17 mouse cellular contexts compared by ENCODE assay signal in the genomic region with DNA sequence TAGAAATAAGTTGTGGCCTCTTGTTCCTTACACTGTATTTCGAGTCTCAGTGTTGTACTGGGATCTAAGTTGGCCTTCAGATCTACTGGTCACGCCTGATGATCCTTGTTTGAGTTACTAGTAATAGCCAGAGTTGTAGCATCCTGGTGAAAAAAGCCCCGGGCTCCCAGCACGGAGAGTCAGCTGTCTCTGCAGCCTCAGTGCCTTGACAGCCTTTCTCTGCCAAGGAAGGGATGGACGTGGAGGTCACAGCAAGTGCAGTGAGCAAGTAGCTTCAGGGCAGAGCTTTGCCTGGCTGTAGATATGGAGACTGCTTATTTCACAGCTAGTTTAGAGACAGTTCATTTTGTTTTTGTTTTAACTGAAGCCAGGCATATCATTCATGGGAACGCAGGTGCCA. TPM values are rescaled to one million over a fixed set of nuclear protein-coding genes. Genes with fewer than 3 reads are reported as not detected.
DNase-seq lines count a peak whose midpoint lies in the region; ATAC-seq and TF ChIP-seq lines count a peak whose summit lies in the region.
"Had no signal": no experiment of that assay in that cellular context is flagged by ENCODE, and none has a peak within 500 bp of the region (broad histone marks: within the 10 kb centered on the region; RNA-seq: fewer than 3 reads in every experiment).

No protein-coding gene starts in this region.

- H3K27me3 ChIP-seq in neural tube, embryonic 15.5 days (replicated peaks), result no peaks in the 10 kb centered on the region
- H3K27me3 ChIP-seq in kidney, adult 2 months (replicated peaks; ENCODE audit: control insufficient read depth, insufficient read depth, low read length), result no peaks in the 10 kb centered on the region
- H3K27me3 ChIP-seq: embryonic facial prominence, embryonic 13.5 days had no signal

- no peak overlapping the region for H3K4me2 ChIP-seq in neural tube, embryonic 15.5 days
- H3K4me2 ChIP-seq: embryonic facial prominence, embryonic 13.5 days had no signal

- H3K4me1 ChIP-seq in neural tube, embryonic 15.5 days, result peaks cover 13% of the 10 kb centered on the region
- H3K4me1 ChIP-seq in kidney, adult 2 months (ENCODE audit: control insufficient read depth, insufficient read depth, low read length), result peaks cover 27% of the 10 kb centered on the region

- no peak for TF ChIP-seq CTCF in kidney, adult 2 months (conservative IDR thresholded peaks at IDR 0.05; ENCODE audit: insufficient read depth, insufficient read length, low read depth, low read length)

- no peaks in the 10 kb centered on the region for H3K36me3 ChIP-seq in neural tube, embryonic 15.5 days
- H3K36me3 ChIP-seq in kidney, adult 2 months (ENCODE audit: control insufficient read depth, insufficient read depth, low read length), result no peaks in the 10 kb centered on the region
- H3K36me3 ChIP-seq: embryonic facial prominence, embryonic 13.5 days had no signal

- H3K27ac ChIP-seq in neural tube, embryonic 15.5 days (replicated peaks), result 0 out of 2 replicates have a peak overlapping the region, but pooled peaks have one; percentile 2
- H3K27ac ChIP-seq in kidney, adult 2 months (ENCODE audit: insufficient read depth, low read depth, low read length), result no peak overlapping the region
- H3K27ac ChIP-seq: embryonic facial prominence, embryonic 13.5 days; macrophage had no signal

- intact Hi-C loops in heart, postnatal 10 days (cut with DNase I), result no loop called here
- intact Hi-C loops in heart, postnatal 36 days (cut with DNase I), result no loop called here

- 75% methylated on average over 6 of the region's 6 CpGs for WGBS in neural tube, embryonic 15.5 days
- WGBS in kidney, adult 2 months, result 56% methylated on average over 6 of the region's 6 CpGs

- no peak overlapping the region for H3K9ac ChIP-seq in neural tube, embryonic 15.5 days (replicated peaks)
- H3K9ac ChIP-seq: embryonic facial prominence, embryonic 13.5 days had no signal

- no peak overlapping the region for H3K4me3 ChIP-seq in neural tube, embryonic 15.5 days (replicated peaks)
- H3K4me3 ChIP-seq in kidney, adult 2 months (ENCODE audit: insufficient read depth, low read depth, low read length), result no peak overlapping the region
- H3K4me3 ChIP-seq: embryonic facial prominence, embryonic 13.5 days had no signal

- H3K9me3 ChIP-seq in neural tube, embryonic 15.5 days (replicated peaks), result no peaks in the 10 kb centered on the region
- H3K9me3 ChIP-seq: embryonic facial prominence, embryonic 13.5 days had no signal

- DNase-seq in adrenal gland, postnatal 14 days, result peak; percentile 20
- DNase-seq in adrenal gland, postnatal 4 days (ENCODE audit: low spot score in 2 of 2), result no peak
- peak; percentile 23 to 50 for DNase-seq in heart, postnatal 10 days
- no peak for DNase-seq in heart, postnatal 36 days
- peak; percentile 36 for DNase-seq in retina, postnatal 1 day
- no peak for DNase-seq in retina, embryonic 14.5 days (ENCODE audit: low spot score)
- DNase-seq in kidney, adult 2 months, result no peak
- DNase-seq: adrenal gland, postnatal 10 days; cerebellum, postnatal 36 days; heart, postnatal 4 days; kidney, adult 8-10 months; liver; lung, adult 2 months; right cerebral cortex, postnatal 14 days had no signal

- no peak for TF ChIP-seq POLR2A in kidney, adult 2 months (IDR thresholded peaks at IDR 0.05; ENCODE audit: low read depth, low read length)

- ATAC-seq in neural tube, embryonic 15.5 days (ENCODE audit: low FRiP score), result no peak

RNA-seq across cellular contexts. Expression of a gene that starts 56.6 kb away (rescaled TPM):
- 46.3 and 50.9 TPM in 2 replicates for total RNA-seq in adrenal gland, postnatal 14 days (2021)
- 10 to 100 TPM; 61.6 to 74.2 TPM for total RNA-seq in adrenal gland, postnatal 4 days (2021)
- total RNA-seq in heart, postnatal 10 days (2021), result 100 to 1,000 TPM; 341 to 384 TPM
- 100 to 1,000 TPM; 268 to 335 TPM for total RNA-seq in heart, postnatal 36 days (2021)
- polyA plus RNA-seq in neural tube, embryonic 15.5 days (2015; fragmentation: Nextera tagmentation; extraction: Ambion mirVana), result 74.7 and 88.1 TPM in 2 replicates
- 11.5 and 12.8 TPM in 2 replicates for polyA plus RNA-seq in kidney, adult 2 months (2012; rRNA removed)

Comparison
In these comparisons a context has a peak if more than half of its experiments do, and no peak if none do; other contexts are left out.
1. DNase-seq: peak in adrenal gland, postnatal 14 days (single experiment), heart, postnatal 10 days (2 of 2) and retina, postnatal 1 day (single experiment); none in adrenal gland, postnatal 4 days (0 of 2), heart, postnatal 36 days (0 of 2), retina, embryonic 14.5 days (single experiment) and kidney, adult 2 months (single experiment).